Mouse (Mus musculus): ENCODE results near the gene Klhl7. TPM values are rescaled to one million over a fixed set of nuclear protein-coding genes. Genes with fewer than 3 reads are reported as not detected.

Gene Klhl7
- total RNA-seq, 2 experiments from 2014 or later: 96.8 to 102 TPM

Other genes with a start within 250 kb of the Klhl7 start
- 10 to 100 TPM; 22.9 to 24.1 TPM for gene Fam126a, start 69.9 kb upstream of the Klhl7 start, total RNA-seq (2021)
- gene Nupl2, start 64.4 kb downstream of the Klhl7 start, total RNA-seq (2021): 10 to 100 TPM in 1 of 2 experiments, 1 to 10 TPM in 1; 9.4 to 10.3 TPM